Mouse (Mus musculus): Measurements from ENCODE around the gene Hoxd4. TPM values are rescaled to one million over a fixed set of nuclear protein-coding genes. Genes with fewer than 3 reads are reported as not detected.

The Hoxd4 gene
- polyA plus RNA-seq, 1 experiment: 0.06 TPM

DNA sequence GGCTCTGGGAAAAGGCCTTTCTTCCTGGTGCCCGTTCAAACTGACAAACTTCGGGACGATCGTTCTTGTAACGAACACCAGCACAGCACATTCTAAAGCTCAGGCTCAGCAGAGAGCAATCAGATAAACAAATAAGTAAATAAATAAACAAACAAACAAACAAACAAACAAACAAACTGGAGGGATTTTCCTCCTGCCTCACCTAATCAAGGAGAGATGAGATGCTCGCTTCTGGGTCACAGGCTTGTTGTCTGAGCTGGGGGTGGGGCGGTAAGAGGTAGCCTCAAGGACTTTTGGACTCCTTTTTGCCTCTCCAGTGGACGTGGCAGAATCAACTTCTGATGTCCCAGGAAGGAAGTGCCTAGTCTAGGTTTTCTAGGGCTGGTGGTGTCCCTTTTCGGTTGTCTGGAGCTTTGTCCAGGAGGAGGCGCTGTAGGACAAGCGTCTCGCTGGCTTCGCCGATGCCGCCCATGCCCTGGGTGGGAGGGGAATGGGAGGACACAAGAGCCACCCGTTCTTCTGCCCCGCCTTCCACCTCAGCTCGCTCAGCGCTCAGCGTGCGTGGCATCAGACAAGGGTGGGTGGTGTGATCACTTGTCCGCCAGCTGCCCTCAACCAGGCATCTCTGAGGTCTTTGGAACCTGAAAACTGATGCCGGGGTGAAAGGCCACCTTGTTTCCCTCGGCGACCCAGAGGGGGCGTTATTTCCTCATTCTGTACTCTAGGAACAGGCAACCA is 3.9 kb downstream of the Hoxd4 start:
- TF ChIP-seq TAL1 (IDR thresholded peaks at IDR 0.05; ENCODE audit: low read length): no peak
- TF ChIP-seq GATA1 (IDR thresholded peaks at IDR 0.05; ENCODE audit: low read length): no peak
- Histone ChIP-seq H3K4me3 (replicated peaks) (no peak overlapping the region), H3K4me1 (ENCODE audit: control insufficient read depth) (peaks cover 1% of the 10 kb centered on the region; the same call in 1 of the 2 replicates), H3K27me3 (ENCODE audit: control insufficient read depth) (peaks cover 86% of the 10 kb centered on the region), H3K9me3 (ENCODE audit: control insufficient read depth, low read length) (no peaks in the 10 kb centered on the region), H3K36me3 (ENCODE audit: control insufficient read depth) (no peaks in the 10 kb centered on the region)

DNA sequence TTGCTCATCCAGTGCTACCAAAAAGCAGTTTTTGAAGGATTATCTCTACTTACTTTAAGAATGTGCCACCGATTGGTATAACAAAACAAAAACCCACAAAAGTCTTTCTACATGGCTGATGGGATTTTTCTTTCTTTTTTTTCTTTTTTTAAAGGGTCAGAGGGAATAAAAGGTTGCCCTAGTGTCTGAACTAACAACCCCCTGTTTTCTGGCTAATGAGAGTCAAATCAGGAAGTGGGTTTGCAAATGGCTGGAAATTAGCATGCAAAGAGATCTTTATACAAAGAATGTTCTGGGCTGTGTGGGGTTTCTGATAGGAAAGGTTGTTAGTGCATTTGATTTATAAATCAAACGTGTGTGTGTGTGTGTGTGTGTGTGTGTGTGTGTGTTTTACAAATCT is 8.7 kb downstream of the Hoxd4 start:
- no peaks in the 10 kb centered on the region for H3K36me3 ChIP-seq (ENCODE audit: control insufficient read depth)
- H3K9me3 ChIP-seq (ENCODE audit: control insufficient read depth, low read length): no peaks in the 10 kb centered on the region
- no peak overlapping the region for H3K4me3 ChIP-seq (replicated peaks)
- peaks cover 86% of the 10 kb centered on the region for H3K27me3 ChIP-seq (ENCODE audit: control insufficient read depth)
- no peak for TF ChIP-seq GATA1 (IDR thresholded peaks at IDR 0.05; ENCODE audit: low read length)
- TF ChIP-seq TAL1 (IDR thresholded peaks at IDR 0.05; ENCODE audit: low read length): no peak
- peaks cover 1% of the 10 kb centered on the region; the same call in 1 of the 2 replicates for H3K4me1 ChIP-seq (ENCODE audit: control insufficient read depth)

DNA sequence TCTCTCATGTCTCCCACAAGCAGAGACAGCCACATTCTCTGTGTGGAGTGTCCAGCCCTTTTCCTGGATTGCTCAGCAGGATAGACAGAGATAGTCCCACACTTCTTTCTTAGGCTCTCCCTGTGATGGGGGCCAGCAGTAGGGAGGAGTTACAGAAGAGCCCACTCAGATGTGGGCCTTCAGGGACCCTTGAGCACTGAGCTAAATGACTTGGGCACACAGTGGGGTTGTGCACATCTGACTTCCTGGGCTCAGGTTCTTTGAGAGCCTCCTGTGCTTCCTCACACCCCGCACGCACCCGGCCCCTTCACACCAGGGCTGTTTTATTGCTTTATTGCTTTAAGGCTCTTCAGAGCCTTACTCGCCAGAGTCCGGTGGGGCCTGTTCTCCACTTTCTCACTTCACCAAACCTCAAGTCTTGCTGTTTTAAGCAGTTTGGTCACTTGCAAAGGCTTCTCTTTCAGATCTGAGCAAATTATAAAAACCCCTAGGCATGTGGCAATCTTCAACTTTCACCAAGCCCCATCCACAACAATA is 9.3 kb downstream of the Hoxd4 start:
- no peak overlapping the region for H3K4me3 ChIP-seq (replicated peaks)
- H3K4me1 ChIP-seq (ENCODE audit: control insufficient read depth): no peaks in the 10 kb centered on the region
- H3K9me3 ChIP-seq (ENCODE audit: control insufficient read depth, low read length): no peaks in the 10 kb centered on the region
- H3K36me3 ChIP-seq (ENCODE audit: control insufficient read depth): no peaks in the 10 kb centered on the region
- TF ChIP-seq TAL1 (IDR thresholded peaks at IDR 0.05; ENCODE audit: low read length): no peak
- TF ChIP-seq GATA1 (IDR thresholded peaks at IDR 0.05; ENCODE audit: low read length): no peak
- peaks cover 86% of the 10 kb centered on the region for H3K27me3 ChIP-seq (ENCODE audit: control insufficient read depth)

DNA sequence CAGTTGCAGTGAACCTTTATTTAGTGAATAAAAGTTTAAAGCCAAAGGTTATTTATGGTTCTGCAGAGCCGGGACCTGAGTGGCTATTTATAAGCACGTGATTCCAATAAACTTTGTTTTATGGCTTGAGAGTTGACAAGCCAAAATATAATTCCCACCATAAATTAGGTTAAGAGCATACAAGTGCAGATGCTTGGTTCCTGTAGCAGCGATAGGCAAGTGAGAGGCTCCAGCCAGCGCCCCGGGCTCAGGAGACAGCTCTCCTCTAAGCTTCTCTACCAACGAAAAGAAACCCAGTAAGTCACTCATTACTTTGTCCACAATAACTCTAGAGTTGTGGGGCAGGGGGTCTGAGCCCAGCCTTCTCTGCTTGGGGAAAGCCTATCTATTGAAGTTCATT is 10.2 kb downstream of the Hoxd4 start:
- H3K27me3 ChIP-seq (ENCODE audit: control insufficient read depth): peaks cover 88% of the 10 kb centered on the region
- H3K36me3 ChIP-seq (ENCODE audit: control insufficient read depth): no peaks in the 10 kb centered on the region
- TF ChIP-seq TAL1 (IDR thresholded peaks at IDR 0.05; ENCODE audit: low read length) (no peak), GATA1 (IDR thresholded peaks at IDR 0.05; ENCODE audit: low read length) (no peak)
- no peak overlapping the region for H3K4me3 ChIP-seq (replicated peaks)
- H3K4me1 ChIP-seq (ENCODE audit: control insufficient read depth): no peaks in the 10 kb centered on the region
- H3K9me3 ChIP-seq (ENCODE audit: control insufficient read depth, low read length): no peaks in the 10 kb centered on the region

DNA sequence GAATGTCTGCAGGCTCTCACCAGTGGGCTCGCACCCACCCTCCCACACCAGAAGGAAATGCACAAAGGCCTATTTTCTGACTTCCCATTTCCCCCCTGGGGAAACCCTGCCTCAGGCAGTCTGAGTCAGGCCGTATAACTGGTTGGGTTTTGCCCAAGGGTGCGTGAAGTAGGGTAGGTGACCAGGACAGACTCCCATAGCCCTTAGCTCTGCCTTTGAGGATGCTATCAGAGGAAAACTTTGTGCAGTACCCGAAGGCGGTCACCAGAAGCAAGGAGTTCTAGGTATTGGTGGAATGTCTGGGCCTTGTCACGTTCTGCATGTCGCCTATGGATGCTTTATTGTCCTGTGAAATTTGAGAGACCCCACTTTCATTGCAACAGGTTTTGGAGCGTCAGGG is 11.2 kb downstream of the Hoxd4 start:
- Histone ChIP-seq H3K4me1 (ENCODE audit: control insufficient read depth) (no peaks in the 10 kb centered on the region), H3K36me3 (ENCODE audit: control insufficient read depth) (no peaks in the 10 kb centered on the region), H3K27me3 (ENCODE audit: control insufficient read depth) (peaks cover 89% of the 10 kb centered on the region), H3K9me3 (ENCODE audit: control insufficient read depth, low read length) (no peaks in the 10 kb centered on the region), H3K4me3 (replicated peaks) (no peak overlapping the region)
- TF ChIP-seq TAL1 (IDR thresholded peaks at IDR 0.05; ENCODE audit: low read length): no peak
- TF ChIP-seq GATA1 (IDR thresholded peaks at IDR 0.05; ENCODE audit: low read length): no peak

GRCm38 (mm10) chr2:74724244-74725015 is 12.7 kb downstream of the Hoxd4 start:
- Histone ChIP-seq H3K27me3 (ENCODE audit: control insufficient read depth) (peaks cover 96% of the 10 kb centered on the region), H3K36me3 (ENCODE audit: control insufficient read depth) (no peaks in the 10 kb centered on the region), H3K4me3 (replicated peaks) (no peak overlapping the region), H3K9me3 (ENCODE audit: control insufficient read depth, low read length) (no peaks in the 10 kb centered on the region), H3K4me1 (ENCODE audit: control insufficient read depth) (no peaks in the 10 kb centered on the region)
- TF ChIP-seq TAL1 (IDR thresholded peaks at IDR 0.05; ENCODE audit: low read length) (no peak), GATA1 (IDR thresholded peaks at IDR 0.05; ENCODE audit: low read length) (no peak)

DNA sequence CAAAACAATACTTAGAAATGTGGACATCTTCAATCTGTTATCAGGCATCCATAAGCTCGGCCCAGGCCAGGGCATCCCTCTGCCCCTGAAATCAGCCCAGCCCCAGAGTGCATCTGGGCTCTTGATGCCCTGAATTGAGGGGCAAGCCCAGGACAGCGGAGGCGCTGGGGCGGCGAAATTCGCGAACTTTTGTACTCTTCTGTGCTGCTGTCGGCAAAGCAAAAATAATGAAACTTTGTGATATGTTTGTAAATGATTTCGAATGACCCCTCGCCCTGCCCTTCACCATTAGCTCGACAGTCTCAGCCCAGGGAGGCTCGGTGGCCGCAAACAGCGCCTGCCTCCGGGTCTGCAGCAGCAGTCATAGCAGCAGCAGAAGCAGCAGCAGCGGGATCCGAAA is 13.4 kb downstream of the Hoxd4 start:
- H3K4me1 ChIP-seq (ENCODE audit: control insufficient read depth): no peaks in the 10 kb centered on the region
- no peaks in the 10 kb centered on the region for H3K9me3 ChIP-seq (ENCODE audit: control insufficient read depth, low read length)
- H3K27me3 ChIP-seq (ENCODE audit: control insufficient read depth): peaks cover 94% of the 10 kb centered on the region
- no peak for TF ChIP-seq GATA1 (IDR thresholded peaks at IDR 0.05; ENCODE audit: low read length)
- no peak for TF ChIP-seq TAL1 (IDR thresholded peaks at IDR 0.05; ENCODE audit: low read length)
- H3K36me3 ChIP-seq (ENCODE audit: control insufficient read depth): no peaks in the 10 kb centered on the region
- no peak overlapping the region for H3K4me3 ChIP-seq (replicated peaks)

GRCm38 (mm10) chr2:74726551-74726950 is 14.8 kb downstream of the Hoxd4 start, which contains the start of gene Gm28230:
Gm28230 (plus strand) TSS chr2:74726728.
- TF ChIP-seq TAL1 (IDR thresholded peaks at IDR 0.05; ENCODE audit: low read length) (no peak), GATA1 (IDR thresholded peaks at IDR 0.05; ENCODE audit: low read length) (no peak)
- Histone ChIP-seq H3K4me3 (replicated peaks) (no peak within 1 kb of the TSS), H3K27me3 (ENCODE audit: control insufficient read depth) (peaks cover 99% of the 10 kb centered on the region)

DNA sequence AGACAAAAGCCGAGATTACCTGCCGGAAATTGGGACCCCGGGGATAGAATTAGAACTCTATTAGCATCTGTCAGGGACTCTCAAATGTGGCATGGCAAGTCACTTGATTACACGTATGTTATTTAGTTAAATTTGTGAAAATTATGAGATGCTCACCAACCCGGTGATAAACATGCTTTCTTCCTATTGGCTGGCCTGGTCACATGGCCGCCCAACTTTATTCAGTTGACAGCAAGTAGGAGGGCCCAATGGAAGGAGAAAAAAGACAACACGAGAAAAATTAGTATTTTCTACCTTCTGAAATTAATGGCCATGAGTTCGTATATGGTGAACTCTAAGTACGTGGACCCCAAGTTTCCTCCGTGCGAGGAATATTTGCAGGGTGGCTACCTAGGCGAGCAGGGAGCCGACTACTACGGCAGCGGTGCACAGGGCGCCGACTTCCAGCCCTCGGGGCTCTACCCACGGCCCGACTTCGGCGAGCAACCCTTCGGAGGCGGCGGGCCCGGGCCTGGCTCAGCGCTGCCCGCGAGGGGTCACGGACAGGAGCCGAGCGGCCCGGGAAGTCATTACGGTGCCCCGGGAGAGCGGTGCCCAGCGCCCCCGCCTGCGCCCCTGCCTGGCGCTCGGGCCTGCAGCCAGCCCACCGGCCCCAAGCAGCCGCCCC is 15.4 kb downstream of the Hoxd4 start:
- Histone ChIP-seq H3K27me3 (ENCODE audit: control insufficient read depth) (peaks cover 99% of the 10 kb centered on the region), H3K36me3 (ENCODE audit: control insufficient read depth) (no peaks in the 10 kb centered on the region), H3K4me3 (replicated peaks) (no peak overlapping the region), H3K4me1 (ENCODE audit: control insufficient read depth) (no peaks in the 10 kb centered on the region), H3K9me3 (ENCODE audit: control insufficient read depth, low read length) (no peaks in the 10 kb centered on the region)
- TF ChIP-seq GATA1 (IDR thresholded peaks at IDR 0.05; ENCODE audit: low read length): no peak
- no peak for TF ChIP-seq TAL1 (IDR thresholded peaks at IDR 0.05; ENCODE audit: low read length)

More at GRCm38 (mm10) chr2:74726551-74726950, 14.8 kb downstream of the Hoxd4 start, which contains the start of gene Gm28230:
- no peaks in the 10 kb centered on the region for H3K36me3 ChIP-seq (ENCODE audit: control insufficient read depth)
- no peaks in the 10 kb centered on the region for H3K9me3 ChIP-seq (ENCODE audit: control insufficient read depth, low read length)
- no peaks in the 10 kb centered on the region for H3K4me1 ChIP-seq (ENCODE audit: control insufficient read depth)
